Mouse (Mus musculus) gonadal fat pad, adult 2 months (tissue): Measurements from ENCODE around the gene Ipmk. TPM values are rescaled to one million over a fixed set of nuclear protein-coding genes. Genes with fewer than 3 reads are reported as not detected.
"Not testable (repeated sequence)": the region's sequence is repeated elsewhere in the genome, so short reads cannot be mapped to it uniquely, and the experiment has no call there.

Experiments
- DNase-seq: peaks from one replicate; pipeline ENCODE4 v3.0.0-alpha.2; 2012; ENCODE audit warnings: low read depth
- polyA plus RNA-seq: library from polyadenylated mRNA; depleted of rRNA; stranded (reverse); fragments of >200 nt; gene quantifications from 2 replicates; pipeline ENCODE4 v1.2.3, GENCODE M21; 2012

Ipmk gene
- polyA plus RNA-seq, 1 experiment, result 10.3 TPM

- no peak for DNase-seq
Measured at GRCm38 (mm10) chr10:71422047-71423037, 74.8 kb downstream of the Ipmk start.

GRCm38 (mm10) chr10:71426740-71427139, 79.2 kb downstream of the Ipmk start:
- DNase-seq, result no peak

GRCm38 (mm10) chr10:71427381-71427780, 79.8 kb downstream of the Ipmk start:
- DNase-seq, result no peak

- no peak for DNase-seq
Measured at GRCm38 (mm10) chr10:71428246-71428864, 80.8 kb downstream of the Ipmk start.

- DNase-seq, result no peak
Measured at GRCm38 (mm10) chr10:71430661-71431060, 83.1 kb downstream of the Ipmk start.

GRCm38 (mm10) chr10:71443086-71443485, 95.5 kb downstream of the Ipmk start:
- no peak for DNase-seq

GRCm38 (mm10) chr10:71447661-71448060, 100.1 kb downstream of the Ipmk start:
- DNase-seq, result no peak

GRCm38 (mm10) chr10:71448284-71448683, 100.7 kb downstream of the Ipmk start:
- DNase-seq, result no peak

GRCm38 (mm10) chr10:71455355-71455754, 107.8 kb downstream of the Ipmk start:
- no peak for DNase-seq

GRCm38 (mm10) chr10:71462371-71462770, 114.8 kb downstream of the Ipmk start:
- not testable (repeated sequence) for DNase-seq

- DNase-seq, result no peak
Measured at GRCm38 (mm10) chr10:71464417-71464816, 116.9 kb downstream of the Ipmk start.

GRCm38 (mm10) chr10:71468315-71468714, 120.8 kb downstream of the Ipmk start:
- no peak for DNase-seq

GRCm38 (mm10) chr10:71469751-71470150, 122.2 kb downstream of the Ipmk start:
- DNase-seq, result no peak

GRCm38 (mm10) chr10:71472033-71472432, 124.5 kb downstream of the Ipmk start:
- no peak for DNase-seq

- no peak for DNase-seq
Measured at GRCm38 (mm10) chr10:71473590-71473989, 126.0 kb downstream of the Ipmk start.

- no peak for DNase-seq
Measured at GRCm38 (mm10) chr10:71476471-71477080, 129.0 kb downstream of the Ipmk start.

GRCm38 (mm10) chr10:71477147-71477546, 129.6 kb downstream of the Ipmk start:
- no peak for DNase-seq

GRCm38 (mm10) chr10:71479700-71480325, 132.2 kb downstream of the Ipmk start:
- no peak for DNase-seq
